Mouse (Mus musculus): ENCODE data around the gene Pde4b. TPM values are rescaled to one million over a fixed set of nuclear protein-coding genes. Genes with fewer than 3 reads are reported as not detected.

The Pde4b gene
- polyA plus RNA-seq, 1 experiment from 2014 or later, result 12.5 TPM

DNA sequence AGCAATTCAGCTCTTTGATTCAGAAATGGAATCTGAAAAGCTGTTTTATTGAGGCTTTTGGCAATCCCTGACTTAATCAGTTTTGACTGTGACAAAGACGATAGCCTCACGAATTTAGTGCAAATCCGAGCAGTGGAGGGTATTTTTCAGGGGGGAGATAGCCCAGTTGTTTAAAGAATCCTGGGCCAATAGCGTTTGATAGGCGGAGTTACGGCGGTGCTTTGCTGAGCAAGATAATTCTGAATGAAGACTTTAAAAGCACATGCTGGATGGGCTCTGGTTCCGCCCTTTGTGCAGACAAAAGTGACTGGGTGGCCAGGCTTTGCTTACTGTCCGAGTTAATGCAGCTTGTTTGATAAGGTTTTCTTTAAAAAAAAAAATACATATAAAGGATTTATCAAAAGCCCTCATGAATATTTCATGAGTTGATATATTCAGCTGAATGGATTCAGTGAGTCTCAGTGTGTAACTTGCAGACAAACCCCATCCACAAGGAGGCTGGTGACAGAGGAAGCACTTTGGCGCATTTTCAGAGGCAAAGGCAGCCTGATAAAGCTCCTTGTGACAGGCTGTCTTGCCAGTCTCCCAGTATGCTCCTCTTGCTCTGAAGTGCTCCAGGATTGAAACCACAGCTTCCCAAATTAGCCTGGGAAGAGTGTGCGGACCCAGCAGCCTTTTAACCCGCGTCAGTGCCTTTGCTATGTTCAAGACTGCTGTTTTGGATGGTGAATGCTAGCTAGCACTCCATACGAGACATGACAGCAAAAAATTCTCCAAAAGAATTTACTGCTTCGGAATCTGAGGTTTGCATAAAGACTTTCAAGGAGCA, 167.3 kb downstream of the Pde4b start:
- Histone ChIP-seq H3K4me2 (ENCODE audit: low read depth, low read length) (peak overlapping the region; percentile 49), H3K27me3 (ENCODE audit: control insufficient read depth, insufficient read depth, low read length) (no peaks in the 10 kb centered on the region), H3K27ac (ENCODE audit: low read length) (peak overlapping the region; percentile 60; the same call in 1 of the 2 replicates), H3K4me1 (ENCODE audit: control insufficient read depth, insufficient read depth, low read length) (peaks cover 9% of the 10 kb centered on the region; the same call in 1 of the 2 replicates), H3K4me3 (replicated peaks; ENCODE audit: low read length) (peak overlapping the region; percentile 30), H3K9me3 (replicated peaks; ENCODE audit: control insufficient read depth, low read length) (no peaks in the 10 kb centered on the region), H3K36me3 (ENCODE audit: control insufficient read depth, insufficient read depth, low read length) (no peaks in the 10 kb centered on the region), H3K9ac (ENCODE audit: low read length) (peak overlapping the region; percentile 51)
- WGBS, result 7% methylated on average over 15 of the region's 15 CpGs
- no peak for ATAC-seq (ENCODE audit: insufficient read depth, low FRiP score)

GRCm38 (mm10) chr4:102255295-102255670, 167.9 kb downstream of the Pde4b start:
- Histone ChIP-seq H3K4me1 (ENCODE audit: control insufficient read depth, insufficient read depth, low read length) (peaks cover 9% of the 10 kb centered on the region; the same call in 1 of the 2 replicates), H3K9me3 (replicated peaks; ENCODE audit: control insufficient read depth, low read length) (no peaks in the 10 kb centered on the region), H3K9ac (ENCODE audit: low read length) (peak overlapping the region; percentile 51), H3K36me3 (ENCODE audit: control insufficient read depth, insufficient read depth, low read length) (no peaks in the 10 kb centered on the region), H3K4me2 (ENCODE audit: low read depth, low read length) (peak overlapping the region; percentile 49), H3K27ac (ENCODE audit: low read length) (peak overlapping the region; percentile 60; the same call in 1 of the 2 replicates), H3K4me3 (replicated peaks; ENCODE audit: low read length) (peak overlapping the region; percentile 30), H3K27me3 (ENCODE audit: control insufficient read depth, insufficient read depth, low read length) (no peaks in the 10 kb centered on the region)
- ATAC-seq (ENCODE audit: insufficient read depth, low FRiP score), result no peak
- 37% methylated on average over 9 of the region's 9 CpGs for WGBS

- Histone ChIP-seq H3K4me1 (ENCODE audit: control insufficient read depth, insufficient read depth, low read length) (peaks cover 9% of the 10 kb centered on the region; the same call in 1 of the 2 replicates), H3K27me3 (ENCODE audit: control insufficient read depth, insufficient read depth, low read length) (no peaks in the 10 kb centered on the region), H3K4me2 (ENCODE audit: low read depth, low read length) (no peak overlapping the region), H3K27ac (ENCODE audit: low read length) (no peak overlapping the region), H3K4me3 (replicated peaks; ENCODE audit: low read length) (no peak overlapping the region), H3K9ac (ENCODE audit: low read length) (no peak overlapping the region), H3K36me3 (ENCODE audit: control insufficient read depth, insufficient read depth, low read length) (no peaks in the 10 kb centered on the region), H3K9me3 (replicated peaks; ENCODE audit: control insufficient read depth, low read length) (no peaks in the 10 kb centered on the region)
- WGBS, result 72% methylated on average over 6 of the region's 6 CpGs
- ATAC-seq (ENCODE audit: insufficient read depth, low FRiP score), result no peak
Measured at GRCm38 (mm10) chr4:102256170-102256960, 169.0 kb downstream of the Pde4b start.

DNA sequence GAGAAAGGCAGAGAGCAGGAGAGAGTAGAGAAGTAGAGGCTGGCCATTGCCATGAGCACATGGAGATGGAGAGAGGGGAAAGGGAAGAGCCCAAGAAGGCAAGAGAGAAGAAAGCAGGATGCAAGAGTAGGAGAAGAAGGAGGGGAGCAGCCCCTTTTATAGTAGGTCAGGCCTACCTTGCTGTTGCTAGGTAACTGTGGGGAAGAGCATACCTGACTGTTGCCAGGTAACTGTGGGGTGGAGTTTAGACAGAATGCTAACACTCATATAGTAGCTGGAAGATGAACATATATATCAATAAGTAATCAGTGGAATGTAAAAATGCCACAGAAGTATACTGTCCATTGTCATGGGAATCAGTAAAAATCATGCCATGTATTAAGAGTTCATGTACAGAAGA, 172.9 kb downstream of the Pde4b start:
- Histone ChIP-seq H3K4me1 (ENCODE audit: control insufficient read depth, insufficient read depth, low read length) (no peaks in the 10 kb centered on the region), H3K9ac (ENCODE audit: low read length) (no peak overlapping the region), H3K4me2 (ENCODE audit: low read depth, low read length) (no peak overlapping the region), H3K27me3 (ENCODE audit: control insufficient read depth, insufficient read depth, low read length) (no peaks in the 10 kb centered on the region), H3K27ac (ENCODE audit: low read length) (no peak overlapping the region), H3K9me3 (replicated peaks; ENCODE audit: control insufficient read depth, low read length) (no peaks in the 10 kb centered on the region), H3K36me3 (ENCODE audit: control insufficient read depth, insufficient read depth, low read length) (no peaks in the 10 kb centered on the region), H3K4me3 (replicated peaks; ENCODE audit: low read length) (no peak overlapping the region)
- no peak for ATAC-seq (ENCODE audit: insufficient read depth, low FRiP score)

- no peak for ATAC-seq (ENCODE audit: insufficient read depth, low FRiP score)
- Histone ChIP-seq H3K9ac (ENCODE audit: low read length) (no peak overlapping the region), H3K4me3 (replicated peaks; ENCODE audit: low read length) (no peak overlapping the region), H3K4me2 (ENCODE audit: low read depth, low read length) (no peak overlapping the region), H3K27me3 (ENCODE audit: control insufficient read depth, insufficient read depth, low read length) (no peaks in the 10 kb centered on the region), H3K4me1 (ENCODE audit: control insufficient read depth, insufficient read depth, low read length) (no peaks in the 10 kb centered on the region), H3K36me3 (ENCODE audit: control insufficient read depth, insufficient read depth, low read length) (no peaks in the 10 kb centered on the region), H3K9me3 (replicated peaks; ENCODE audit: control insufficient read depth, low read length) (no peaks in the 10 kb centered on the region), H3K27ac (ENCODE audit: low read length) (no peak overlapping the region)
- WGBS, result 62% methylated on average over 3 of the region's 3 CpGs
Measured at GRCm38 (mm10) chr4:102272313-102272712, 185.0 kb downstream of the Pde4b start.

DNA sequence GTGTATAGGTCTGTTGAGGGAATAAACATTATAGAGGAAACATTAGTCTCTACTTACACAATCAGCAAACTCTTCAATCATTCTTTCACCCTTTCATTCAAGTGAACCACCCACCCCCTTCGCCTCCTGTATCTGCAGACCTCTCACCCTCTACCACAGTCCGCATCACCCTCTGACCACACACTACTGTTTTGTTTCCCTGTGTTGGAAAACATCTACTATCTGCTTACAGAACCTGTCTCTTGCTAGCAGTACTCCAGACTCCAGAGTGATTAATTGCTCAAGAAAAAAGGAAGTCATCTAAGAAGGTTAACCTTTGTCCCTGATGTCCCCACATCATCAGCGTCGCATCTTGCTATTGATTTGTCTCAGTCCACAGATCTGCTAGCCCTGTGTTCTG, 185.4 kb downstream of the Pde4b start:
- Histone ChIP-seq H3K9me3 (replicated peaks; ENCODE audit: control insufficient read depth, low read length) (no peaks in the 10 kb centered on the region), H3K4me2 (ENCODE audit: low read depth, low read length) (no peak overlapping the region), H3K27ac (ENCODE audit: low read length) (no peak overlapping the region), H3K36me3 (ENCODE audit: control insufficient read depth, insufficient read depth, low read length) (no peaks in the 10 kb centered on the region), H3K4me3 (replicated peaks; ENCODE audit: low read length) (no peak overlapping the region), H3K9ac (ENCODE audit: low read length) (no peak overlapping the region), H3K4me1 (ENCODE audit: control insufficient read depth, insufficient read depth, low read length) (no peaks in the 10 kb centered on the region), H3K27me3 (ENCODE audit: control insufficient read depth, insufficient read depth, low read length) (no peaks in the 10 kb centered on the region)
- ATAC-seq (ENCODE audit: insufficient read depth, low FRiP score), result no peak
- WGBS, result 53% methylated on average over 4 of the region's 4 CpGs

DNA sequence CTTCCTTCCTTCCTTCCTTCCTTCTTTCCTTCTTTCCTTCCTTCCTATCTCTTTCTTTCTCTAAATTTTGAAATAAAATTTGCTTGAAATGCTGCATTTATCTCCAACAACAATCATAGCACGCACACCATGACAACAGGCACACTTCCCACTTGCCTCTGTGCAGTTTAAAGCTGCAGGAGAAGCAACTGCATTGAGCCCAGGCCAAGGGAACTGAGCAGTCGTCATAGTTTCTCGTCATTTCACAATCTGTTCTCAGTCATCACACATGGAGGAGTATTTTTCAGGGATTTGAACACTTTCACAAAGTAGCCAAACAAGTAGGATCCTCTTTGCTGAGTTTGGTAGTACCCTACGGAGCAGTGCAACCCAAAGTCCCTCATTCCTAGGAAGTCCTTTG, 188.4 kb downstream of the Pde4b start:
- no peak overlapping the region for H3K9ac ChIP-seq (ENCODE audit: low read length)
- no peak overlapping the region for H3K27ac ChIP-seq (ENCODE audit: low read length)
- H3K4me3 ChIP-seq (replicated peaks; ENCODE audit: low read length), result no peak overlapping the region
- no peak for ATAC-seq (ENCODE audit: insufficient read depth, low FRiP score)
- no peaks in the 10 kb centered on the region for H3K36me3 ChIP-seq (ENCODE audit: control insufficient read depth, insufficient read depth, low read length)
- H3K4me2 ChIP-seq (ENCODE audit: low read depth, low read length), result no peak overlapping the region
- H3K4me1 ChIP-seq (ENCODE audit: control insufficient read depth, insufficient read depth, low read length), result no peaks in the 10 kb centered on the region
- H3K27me3 ChIP-seq (ENCODE audit: control insufficient read depth, insufficient read depth, low read length), result no peaks in the 10 kb centered on the region
- H3K9me3 ChIP-seq (replicated peaks; ENCODE audit: control insufficient read depth, low read length), result no peaks in the 10 kb centered on the region
- 69% methylated on average over 4 of the region's 4 CpGs for WGBS

DNA sequence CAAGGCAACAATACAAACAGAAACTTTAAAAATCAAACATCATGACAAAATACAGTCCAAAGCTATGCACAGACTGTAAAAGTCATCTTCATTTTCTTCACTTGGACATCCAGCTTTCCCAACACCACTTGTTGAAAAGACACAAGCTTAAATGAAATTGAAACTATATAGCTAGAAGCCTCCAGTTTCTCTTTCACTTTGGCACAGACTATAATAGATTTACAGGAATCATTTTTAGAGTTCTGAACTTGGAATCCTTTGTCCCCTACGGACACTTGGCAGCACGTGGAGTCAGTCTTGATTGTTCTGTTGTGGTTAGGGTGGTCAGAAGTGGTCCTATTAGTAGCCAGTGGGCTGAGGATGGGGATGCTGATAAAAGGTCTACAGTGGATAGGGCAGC, 191.6 kb downstream of the Pde4b start:
- Histone ChIP-seq H3K27me3 (ENCODE audit: control insufficient read depth, insufficient read depth, low read length) (no peaks in the 10 kb centered on the region), H3K36me3 (ENCODE audit: control insufficient read depth, insufficient read depth, low read length) (no peaks in the 10 kb centered on the region), H3K9ac (ENCODE audit: low read length) (no peak overlapping the region), H3K9me3 (replicated peaks; ENCODE audit: control insufficient read depth, low read length) (no peaks in the 10 kb centered on the region), H3K4me1 (ENCODE audit: control insufficient read depth, insufficient read depth, low read length) (no peaks in the 10 kb centered on the region), H3K4me2 (ENCODE audit: low read depth, low read length) (no peak overlapping the region), H3K4me3 (replicated peaks; ENCODE audit: low read length) (no peak overlapping the region), H3K27ac (ENCODE audit: low read length) (no peak overlapping the region)
- ATAC-seq (ENCODE audit: insufficient read depth, low FRiP score), result no peak
- 84% methylated on average over 2 of the region's 2 CpGs for WGBS

DNA sequence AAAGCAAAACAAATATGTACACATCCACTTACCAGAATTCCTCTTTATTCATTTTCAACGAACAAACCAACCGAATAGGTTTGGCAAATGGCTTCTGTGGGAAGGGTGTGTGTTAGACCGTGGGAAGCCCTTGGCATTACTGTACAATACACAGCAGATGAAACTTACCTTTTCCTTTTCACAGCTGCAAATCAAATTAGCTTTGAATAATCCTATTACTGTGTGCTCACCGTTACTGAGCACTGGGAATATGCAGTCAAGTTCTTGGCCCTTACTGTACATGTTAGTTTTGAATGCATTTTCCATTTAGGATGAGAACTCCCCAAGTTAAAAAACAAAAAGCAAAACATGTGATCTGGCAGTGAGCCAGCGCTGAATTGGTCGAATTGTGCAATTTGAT, 199.8 kb downstream of the Pde4b start:
- Histone ChIP-seq H3K36me3 (ENCODE audit: control insufficient read depth, insufficient read depth, low read length) (no peaks in the 10 kb centered on the region), H3K4me1 (ENCODE audit: control insufficient read depth, insufficient read depth, low read length) (no peaks in the 10 kb centered on the region), H3K9me3 (replicated peaks; ENCODE audit: control insufficient read depth, low read length) (no peaks in the 10 kb centered on the region), H3K9ac (ENCODE audit: low read length) (no peak overlapping the region), H3K4me3 (replicated peaks; ENCODE audit: low read length) (no peak overlapping the region), H3K27ac (ENCODE audit: low read length) (no peak overlapping the region), H3K4me2 (ENCODE audit: low read depth, low read length) (no peak overlapping the region), H3K27me3 (ENCODE audit: control insufficient read depth, insufficient read depth, low read length) (no peaks in the 10 kb centered on the region)
- 74% methylated on average over 6 of the region's 6 CpGs for WGBS
- no peak for ATAC-seq (ENCODE audit: insufficient read depth, low FRiP score)
